Mouse (Mus musculus): ENCODE measurements around the gene 4930404N11Rik.

The 4930404N11Rik gene

DNA sequence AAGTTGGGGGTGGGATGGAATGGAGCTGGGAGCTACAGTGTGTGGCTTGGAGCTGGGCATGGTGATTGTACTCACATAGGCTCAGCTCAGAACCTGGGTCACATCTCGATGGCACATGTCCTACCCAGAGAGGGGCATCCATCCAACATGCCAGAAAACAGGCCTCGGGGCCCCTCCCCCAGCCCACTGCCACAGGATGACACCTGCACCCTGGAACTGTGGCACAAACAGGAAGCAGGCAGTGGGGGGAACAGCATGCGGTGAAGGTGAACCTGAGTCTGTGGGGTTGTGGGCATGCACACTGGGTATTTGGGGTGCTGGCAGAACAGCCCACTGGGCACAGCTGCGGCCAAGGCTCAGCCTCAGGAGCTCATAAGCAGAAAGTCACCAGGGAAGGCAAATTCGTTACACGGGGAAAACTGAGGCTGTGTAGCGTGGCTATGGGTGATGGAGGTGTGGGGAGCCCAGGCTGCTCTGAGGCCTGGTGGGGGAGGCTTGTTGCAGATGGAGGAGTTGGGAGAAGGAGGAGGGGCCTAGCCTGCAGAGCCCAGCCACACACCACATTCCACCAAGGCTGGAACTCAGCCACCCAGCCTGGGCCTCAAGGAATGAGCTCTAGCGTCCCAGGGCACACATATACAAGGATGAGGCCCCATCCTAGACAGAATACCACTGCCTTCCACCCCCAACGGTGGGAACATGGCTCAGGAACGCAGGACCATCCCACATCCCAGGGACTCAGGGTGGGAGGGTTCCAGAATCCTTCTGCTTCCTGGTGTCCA is 36.2 kb downstream of the 4930404N11Rik start:
- DNase-seq (ENCODE audit: low spot score in 2 of 2): peak in 1 of 2 experiments; percentile 64

GRCm38 (mm10) chr10:81328386-81328785 is 37.2 kb downstream of the 4930404N11Rik start, which contains the start of gene Tbxa2r:
Gene Tbxa2r, plus strand, starts transcription at chr10:81328731.
- DNase-seq (ENCODE audit: low spot score in 2 of 2): peak in 1 of 2 experiments; percentile 74

GRCm38 (mm10) chr10:81327959-81328358 is 37.7 kb downstream of the 4930404N11Rik start:
- peak in 1 of 2 experiments; percentile 31 for DNase-seq (ENCODE audit: low spot score in 2 of 2)

DNA sequence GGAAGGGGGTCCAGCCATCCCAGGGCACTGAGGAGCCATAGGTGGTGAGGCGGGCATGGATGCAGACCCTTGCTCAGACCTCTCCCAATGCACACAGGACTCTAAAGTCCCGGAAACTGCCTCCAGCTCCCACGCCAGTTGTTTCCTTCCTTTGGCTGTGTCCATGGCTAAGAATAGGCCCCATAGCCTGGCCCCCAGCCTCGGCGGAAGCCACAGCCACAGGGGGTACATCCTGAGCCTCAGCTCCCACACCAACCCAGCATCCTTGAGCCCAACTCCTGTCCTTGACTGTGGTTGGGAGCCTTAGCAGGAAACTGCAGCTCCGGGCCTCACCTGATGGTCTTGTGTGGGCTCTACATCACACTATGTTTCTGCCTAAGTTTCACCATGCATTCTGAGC is 38.8 kb downstream of the 4930404N11Rik start:
- DNase-seq (ENCODE audit: low spot score in 2 of 2): no peak

DNA sequence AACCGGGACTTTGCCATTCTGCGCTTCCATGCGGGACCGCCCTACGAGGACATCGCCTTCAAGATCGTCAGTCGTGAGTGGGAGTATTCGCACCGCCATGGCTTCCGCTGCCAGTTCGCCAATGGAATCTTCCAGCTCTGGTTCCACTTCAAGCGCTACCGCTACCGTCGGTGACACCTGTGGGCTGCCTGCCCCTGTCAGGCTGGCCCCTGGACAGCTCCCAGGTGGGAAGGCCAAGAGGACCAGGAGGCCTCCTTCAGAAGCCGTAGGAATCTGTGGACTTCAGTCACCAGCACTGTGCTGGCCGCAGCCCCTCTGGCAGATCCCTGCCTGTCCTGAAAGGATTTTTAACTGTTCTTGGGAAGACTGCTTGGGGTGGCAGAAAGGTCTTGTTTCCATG is 39.8 kb downstream of the 4930404N11Rik start:
- no peak for DNase-seq (ENCODE audit: low spot score in 2 of 2)

- DNase-seq (ENCODE audit: low spot score in 2 of 2): no peak
Observed at GRCm38 (mm10) chr10:81325176-81325575, 40.4 kb downstream of the 4930404N11Rik start.

DNA sequence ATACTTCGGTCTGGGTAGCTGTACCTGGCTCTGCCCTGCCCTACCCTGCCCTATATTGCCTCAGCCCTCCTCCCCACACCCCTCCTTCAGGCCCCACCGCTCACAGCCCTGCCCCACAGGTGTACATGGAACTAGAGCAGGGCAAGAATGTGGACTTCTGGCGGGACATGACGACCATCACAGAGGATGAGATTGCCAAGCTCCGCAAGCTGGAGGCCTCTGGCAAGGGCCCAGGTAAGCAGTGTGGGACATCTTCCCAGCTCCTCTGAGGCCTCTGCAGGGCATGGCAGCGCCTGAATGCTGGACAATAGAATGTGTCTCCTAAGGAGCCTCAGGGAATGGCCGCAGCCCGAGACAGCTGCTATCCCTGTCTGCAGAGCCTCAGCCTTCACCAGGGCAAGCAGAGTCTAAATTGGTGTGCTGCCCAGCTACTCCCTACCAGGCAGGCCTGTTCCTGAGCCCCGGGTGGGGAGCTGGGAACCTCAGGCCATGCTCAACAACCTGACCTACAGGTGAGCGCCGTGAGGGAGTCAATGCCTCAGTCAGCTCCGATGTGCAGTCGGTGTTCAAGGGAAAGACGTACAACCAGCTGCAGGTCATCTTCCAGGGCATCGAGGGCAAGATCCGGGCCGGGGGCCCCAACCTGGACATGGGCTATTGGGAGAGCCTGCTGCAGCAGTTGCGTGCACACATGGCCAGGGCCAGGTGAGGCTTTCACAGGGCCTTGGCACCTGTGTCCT is 41.7 kb downstream of the 4930404N11Rik start:
- no peak for DNase-seq (ENCODE audit: low spot score in 2 of 2)

- DNase-seq (ENCODE audit: low spot score in 2 of 2): no peak
Observed at GRCm38 (mm10) chr10:81323141-81323775, 42.4 kb downstream of the 4930404N11Rik start.

- no peak for DNase-seq (ENCODE audit: low spot score in 2 of 2)
Observed at GRCm38 (mm10) chr10:81322444-81322843, 43.2 kb downstream of the 4930404N11Rik start.

DNA sequence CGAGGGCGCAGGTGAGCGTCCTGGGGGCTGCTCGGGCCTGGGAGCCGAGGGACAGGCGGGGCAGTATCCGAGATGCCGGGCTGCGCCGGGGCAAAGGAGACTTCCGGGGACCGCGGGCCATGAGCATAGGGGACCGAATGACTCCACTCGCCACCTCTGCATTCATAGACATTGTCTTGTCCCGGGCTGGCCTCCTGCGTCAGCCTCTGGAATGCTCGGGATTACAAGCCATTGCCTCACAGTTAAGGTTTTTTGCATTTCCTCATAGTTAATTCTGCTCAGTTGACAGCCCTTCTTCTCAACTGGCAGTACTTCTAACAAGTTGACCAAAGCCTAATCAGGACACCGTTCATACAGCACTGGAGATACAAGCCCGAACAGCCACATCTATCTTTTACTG is 44.2 kb downstream of the 4930404N11Rik start:
- DNase-seq (ENCODE audit: low spot score in 2 of 2): no peak

GRCm38 (mm10) chr10:81320550-81321347 is 44.9 kb downstream of the 4930404N11Rik start, which contains the start of gene Cactin:
Gene Cactin, plus strand, starts transcription at chr10:81321103.
- DNase-seq (ENCODE audit: low spot score in 2 of 2): peak; percentile 96 to 99

DNA sequence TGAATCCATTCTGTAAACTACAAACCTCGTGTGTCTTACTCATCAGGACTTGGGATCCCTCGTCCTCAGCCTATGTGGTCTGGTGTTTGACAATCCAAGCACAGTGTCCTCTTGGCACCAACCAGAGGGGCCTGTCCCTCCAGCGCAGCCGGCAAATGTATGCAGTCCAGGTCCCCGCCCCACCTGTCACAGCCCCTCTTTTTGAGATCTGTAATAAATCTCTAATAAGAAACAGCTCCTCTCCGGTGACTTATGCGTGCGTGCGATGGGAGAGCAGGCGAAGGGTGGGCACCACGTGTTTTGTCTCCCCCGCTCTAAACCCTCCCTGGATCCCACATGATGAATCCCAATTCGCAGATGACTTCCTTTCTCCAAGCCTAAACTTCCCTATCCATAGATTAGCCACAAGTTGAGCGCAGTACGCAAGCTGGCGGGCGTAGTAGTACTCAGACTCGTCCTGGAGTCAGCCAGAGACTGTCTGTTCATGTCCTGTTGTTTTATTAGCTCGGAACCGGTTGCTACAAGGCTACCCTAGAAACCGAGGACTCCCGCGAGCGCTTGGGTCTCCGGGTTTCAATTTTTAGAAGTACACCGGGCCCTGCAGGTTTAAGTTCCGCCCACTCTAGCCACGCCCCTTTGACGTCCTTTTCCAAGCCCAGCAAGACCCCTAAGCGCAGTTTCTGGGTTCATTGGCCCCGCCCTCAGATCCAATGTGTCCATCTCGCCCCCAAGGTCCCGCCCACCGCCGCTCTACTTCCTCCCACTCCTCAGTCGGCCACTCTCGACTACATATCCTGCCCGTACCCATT is 45.7 kb downstream of the 4930404N11Rik start:
- peak in 1 of 2 experiments; percentile 45 for DNase-seq (ENCODE audit: low spot score in 2 of 2)

DNA sequence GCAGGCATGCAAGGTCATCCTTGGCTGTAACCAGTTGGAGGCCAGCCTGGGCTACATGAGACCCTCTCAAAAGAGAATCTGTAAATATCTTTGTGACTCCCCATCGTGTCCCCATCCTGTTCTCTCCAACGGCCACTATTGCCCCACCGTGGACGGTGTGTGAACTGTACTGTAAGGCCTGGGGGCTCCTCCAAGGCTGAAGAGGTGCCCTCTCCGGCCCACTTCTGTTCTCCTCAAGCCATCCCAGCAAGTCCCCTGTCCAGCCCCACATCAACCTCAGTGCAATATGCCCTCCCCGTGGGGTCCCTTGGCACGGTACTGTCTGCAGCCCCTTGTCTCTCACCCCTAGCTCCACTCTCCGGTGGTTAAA is 46.3 kb downstream of the 4930404N11Rik start:
- DNase-seq (ENCODE audit: low spot score in 2 of 2): peak in 1 of 2 experiments; percentile 58

DNA sequence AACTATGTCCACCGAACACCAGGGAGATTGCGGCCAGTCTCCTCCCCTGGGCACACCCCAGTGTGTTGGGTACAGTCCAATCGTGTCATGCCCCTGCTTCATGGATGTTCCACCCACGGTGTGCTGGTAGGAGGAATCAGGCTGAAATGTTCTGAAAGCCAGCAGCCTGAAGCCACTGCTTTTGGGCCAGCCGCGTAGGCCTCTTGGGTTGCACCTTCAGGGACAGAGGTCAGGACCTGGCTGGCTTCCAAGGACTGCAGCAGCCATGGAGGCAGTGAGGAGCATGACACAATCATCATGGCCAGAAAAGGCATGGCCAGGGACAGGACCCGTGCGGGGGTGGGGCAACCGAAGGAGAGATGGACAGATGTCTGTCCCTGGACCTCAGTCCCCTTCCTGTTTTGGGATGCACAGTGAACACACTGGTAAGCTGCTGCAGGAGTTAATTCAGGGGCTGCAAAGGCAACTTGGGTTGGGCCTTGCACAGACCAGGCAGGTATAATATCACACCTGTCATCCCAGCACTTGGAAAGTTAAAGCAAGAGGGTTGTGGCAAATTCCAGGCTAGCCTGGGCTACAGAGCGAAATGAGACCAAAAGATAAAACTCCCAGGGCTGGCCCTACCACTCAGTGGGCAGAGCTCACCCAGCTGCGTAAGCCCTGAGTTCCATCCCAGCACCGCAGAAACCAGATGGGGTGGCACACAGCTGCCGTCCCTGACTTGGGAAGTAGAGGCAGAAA is 46.9 kb downstream of the 4930404N11Rik start:
- peak in 1 of 2 experiments; percentile 45 for DNase-seq (ENCODE audit: low spot score in 2 of 2)

GRCm38 (mm10) chr10:81317273-81317672 is 48.3 kb downstream of the 4930404N11Rik start:
- DNase-seq (ENCODE audit: low spot score in 2 of 2): peak in 1 of 2 experiments; percentile 61

- peak in 1 of 2 experiments; percentile 58 for DNase-seq (ENCODE audit: low spot score in 2 of 2)
Observed at GRCm38 (mm10) chr10:81316338-81317060, 49.1 kb downstream of the 4930404N11Rik start.

DNA sequence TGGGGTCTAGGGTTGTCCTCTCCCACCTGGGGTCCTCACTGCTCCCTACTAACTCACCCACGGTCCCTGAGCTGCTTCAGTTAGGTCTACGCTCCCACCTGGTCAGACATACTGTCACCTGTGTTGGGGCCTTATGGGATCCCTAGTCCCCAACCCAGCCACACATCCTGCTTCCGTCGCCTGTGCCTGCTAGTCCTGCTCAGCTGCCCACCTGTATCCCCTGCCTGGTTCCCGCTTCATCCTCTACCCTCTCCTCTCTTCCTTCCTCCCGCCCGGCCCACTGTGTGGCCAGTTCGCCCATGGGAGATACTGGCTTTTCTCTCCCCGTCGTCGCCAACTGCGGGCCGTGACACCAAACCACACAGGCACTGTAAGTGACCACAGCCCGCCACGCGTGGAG is 50.0 kb downstream of the 4930404N11Rik start:
- no peak for DNase-seq (ENCODE audit: low spot score in 2 of 2)

DNA sequence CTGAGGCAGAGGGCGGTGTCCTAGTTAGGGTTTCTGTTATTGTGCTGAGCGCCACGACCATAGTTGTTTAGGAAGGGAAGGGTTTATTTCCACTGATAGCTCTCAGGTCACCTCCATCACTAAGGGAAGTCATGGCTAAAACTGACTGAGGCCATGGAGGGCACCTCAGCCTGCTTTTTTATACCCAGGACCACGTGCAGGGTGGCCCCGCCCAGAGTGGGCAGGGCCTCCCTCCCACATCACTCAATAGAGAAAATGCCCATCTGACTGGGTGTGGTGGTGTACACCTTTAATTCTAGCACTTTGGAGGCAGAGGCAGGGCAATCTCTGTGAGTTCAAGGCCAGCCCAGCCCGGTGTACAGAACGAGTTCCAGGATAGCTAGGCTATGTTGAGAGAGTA is 51.4 kb downstream of the 4930404N11Rik start:
- DNase-seq (ENCODE audit: low spot score in 2 of 2): no peak

- no peak for DNase-seq (ENCODE audit: low spot score in 2 of 2)
Observed at GRCm38 (mm10) chr10:81313581-81313980, 52.0 kb downstream of the 4930404N11Rik start.
